Mouse (Mus musculus) lung, embryonic 16.5 days (tissue): Measurements from ENCODE around the gene Habp4. TPM values are rescaled to one million over a fixed set of nuclear protein-coding genes. Genes with fewer than 3 reads are reported as not detected.

Experiments
- ATAC-seq: fragments of 200-750 bp; cut with Nextera tagmentation; 2 replicates; pipeline ENCODE4 v1.8.0; 2017; ENCODE audit warnings: low read depth, mild to moderate bottlenecking, moderate library complexity
- H3K27ac ChIP-seq: fragments of 300-500 bp; sonication (generic); 2 replicates; pipeline ENCODE4 v1.5.1; 2014; ENCODE audit warnings: mild to moderate bottlenecking, control low read depth, low read length
- H3K27me3 ChIP-seq: fragments of 300-500 bp; sonication (generic); 2 replicates; pipeline ENCODE4 v1.6.1; 2014; ENCODE audit warnings: low read depth, low read length, mixed read lengths; ENCODE audit not compliant: control insufficient read depth, insufficient read depth
- H3K36me3 ChIP-seq: fragments of 300-500 bp; sonication (generic); 2 replicates; pipeline ENCODE4 v1.6.1; 2014; ENCODE audit warnings: low read length; ENCODE audit not compliant: control insufficient read depth, insufficient read depth
- H3K4me1 ChIP-seq: fragments of 300-500 bp; sonication (generic); replicated peaks from 2 replicates; pipeline ENCODE4 v1.6.1; 2014; ENCODE audit warnings: low read length, mixed read lengths; ENCODE audit not compliant: control insufficient read depth, insufficient read depth
- H3K4me2 ChIP-seq: fragments of 300-500 bp; sonication (generic); 2 replicates; pipeline ENCODE4 v1.6.1; 2014; ENCODE audit warnings: low read depth, low read length, control low read depth
- H3K4me3 ChIP-seq: fragments of 300-500 bp; sonication (generic); 2 replicates; pipeline ENCODE4 v1.5.1; 2014; ENCODE audit warnings: mild to moderate bottlenecking, low read length, control low read depth
- H3K9ac ChIP-seq: fragments of 300-500 bp; sonication (generic); 2 replicates; pipeline ENCODE4 v1.6.1; 2014; ENCODE audit warnings: low read length, control low read depth
- H3K9me3 ChIP-seq: fragments of 300-500 bp; sonication (generic); 2 replicates; pipeline ENCODE4 v1.6.1; 2016; ENCODE audit warnings: low read length; ENCODE audit not compliant: control insufficient read depth
- WGBS: fragments of 180-500 bp; shearing (Covaris S2); extraction: QIAGEN DNeasy Blood & Tissue Kit; methylation state at CpG from one replicate; pipeline ENCODE4 v1.1.7; 2014; 5-methylcytosine and 5-hydroxymethylcytosine counted together
- polyA plus RNA-seq: library from polyadenylated mRNA; unstranded; fragments of >200 nt; fragmentation: Nextera tagmentation; extraction: Ambion mirVana; gene quantifications from 2 replicates; pipeline ENCODE4 v1.2.1, GENCODE M21; 2015

The Habp4 gene
- polyA plus RNA-seq, 1 experiment from 2014 or later = 18.0 TPM

DNA sequence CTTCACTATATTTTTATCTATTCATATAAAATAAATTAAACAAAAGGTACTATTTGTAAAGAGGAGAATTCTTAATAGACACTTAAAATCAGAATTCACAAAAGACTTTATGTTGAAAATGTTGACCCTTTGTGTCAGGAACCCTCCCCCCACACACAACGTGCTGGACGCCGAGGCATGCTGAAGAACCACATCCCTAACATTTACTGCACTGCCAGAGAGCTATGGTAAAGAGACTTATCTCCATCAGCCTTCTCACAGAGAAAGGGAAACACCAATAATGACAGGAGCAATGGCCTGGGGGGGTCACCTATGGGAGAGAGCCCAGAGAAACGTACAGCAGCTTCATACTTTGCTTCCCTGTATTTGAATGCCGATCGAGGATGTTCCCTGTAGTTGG is 46.5 kb downstream of the Habp4 start:
- Histone ChIP-seq H3K27me3 (no peaks in the 10 kb centered on the region), H3K4me1 (no peaks in the 10 kb centered on the region), H3K27ac (no peak overlapping the region), H3K9me3 (no peaks in the 10 kb centered on the region), H3K9ac (no peak overlapping the region), H3K4me3 (no peak overlapping the region), H3K36me3 (no peaks in the 10 kb centered on the region), H3K4me2 (no peak overlapping the region)
- 81% methylated on average over 6 of the region's 6 CpGs for WGBS
- ATAC-seq = no peak

DNA sequence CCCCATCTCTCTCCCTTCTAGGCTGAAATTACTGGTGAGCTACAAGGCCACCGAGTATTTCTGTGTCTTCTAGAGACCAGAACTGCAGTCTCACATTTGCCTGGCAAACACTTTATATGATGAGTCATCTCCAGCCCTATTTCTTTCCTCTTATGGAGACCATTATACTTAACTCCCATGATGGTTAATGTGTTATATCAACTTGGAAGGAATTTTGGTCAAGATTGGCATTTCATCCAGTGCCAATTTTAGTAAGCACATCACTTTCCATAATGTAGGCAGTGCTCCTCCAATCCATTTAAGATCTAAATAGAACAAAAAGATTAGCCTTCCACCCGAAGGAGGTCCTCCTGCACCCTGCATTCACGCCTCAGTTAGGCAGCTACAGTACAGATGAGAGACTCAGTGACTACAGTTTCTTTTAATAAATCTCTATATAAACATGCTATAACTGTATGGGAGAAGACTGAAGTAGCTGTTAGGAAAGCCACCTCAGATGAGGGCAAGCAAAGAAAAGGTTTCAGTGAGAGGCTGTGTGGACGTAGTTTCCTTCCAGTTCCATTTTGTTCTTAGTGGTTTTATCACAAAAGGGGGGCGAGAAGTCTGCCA is 50.5 kb downstream of the Habp4 start:
- WGBS = 75% methylated on average over 5 of the region's 5 CpGs
- Histone ChIP-seq H3K4me1 (no peaks in the 10 kb centered on the region), H3K9ac (no peak overlapping the region), H3K9me3 (no peaks in the 10 kb centered on the region), H3K4me2 (no peak overlapping the region), H3K4me3 (no peak overlapping the region), H3K36me3 (no peaks in the 10 kb centered on the region), H3K27me3 (no peaks in the 10 kb centered on the region), H3K27ac (no peak overlapping the region)
- no peak for ATAC-seq

GRCm38 (mm10) chr13:64214891-64215290 is 53.3 kb downstream of the Habp4 start:
- ATAC-seq = no peak
- H3K9ac ChIP-seq = no peak overlapping the region
- no peaks in the 10 kb centered on the region for H3K9me3 ChIP-seq
- no peaks in the 10 kb centered on the region for H3K4me1 ChIP-seq
- H3K4me2 ChIP-seq = no peak overlapping the region
- WGBS = 87% methylated on average over 5 of the region's 5 CpGs
- no peak overlapping the region for H3K4me3 ChIP-seq
- H3K27me3 ChIP-seq = no peaks in the 10 kb centered on the region
- no peaks in the 10 kb centered on the region for H3K36me3 ChIP-seq
- no peak overlapping the region for H3K27ac ChIP-seq

GRCm38 (mm10) chr13:64225738-64226137 is 64.1 kb downstream of the Habp4 start:
- 41% methylated on average over 3 of the region's 3 CpGs for WGBS
- Histone ChIP-seq H3K36me3 (no peaks in the 10 kb centered on the region), H3K4me3 (no peak overlapping the region), H3K4me2 (no peak overlapping the region), H3K4me1 (no peaks in the 10 kb centered on the region), H3K9me3 (no peaks in the 10 kb centered on the region), H3K27ac (no peak overlapping the region), H3K9ac (no peak overlapping the region), H3K27me3 (no peaks in the 10 kb centered on the region)
- ATAC-seq = no peak

DNA sequence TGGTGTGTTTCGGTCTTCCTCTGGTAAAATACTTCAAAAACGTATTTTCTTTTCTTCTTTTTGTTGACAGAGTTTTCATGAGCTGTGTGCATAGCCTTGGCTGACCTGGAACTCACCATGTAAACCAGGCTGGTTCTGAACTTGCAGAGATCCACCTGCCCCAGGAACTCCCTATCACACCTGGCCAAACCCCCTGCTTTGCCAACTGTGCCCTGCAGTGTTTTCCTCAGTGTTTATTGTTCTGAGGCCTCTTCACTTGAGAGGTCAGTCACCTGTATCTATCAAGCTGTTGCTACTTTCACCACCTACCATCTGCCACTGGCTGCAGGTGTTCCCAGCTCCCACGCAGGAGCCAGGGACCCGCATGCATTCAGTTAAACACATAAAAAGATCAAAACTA is 65.1 kb downstream of the Habp4 start:
- Histone ChIP-seq H3K27me3 (no peaks in the 10 kb centered on the region), H3K27ac (no peak overlapping the region), H3K4me2 (no peak overlapping the region), H3K36me3 (no peaks in the 10 kb centered on the region), H3K9me3 (no peaks in the 10 kb centered on the region), H3K4me3 (no peak overlapping the region), H3K9ac (no peak overlapping the region), H3K4me1 (no peaks in the 10 kb centered on the region)
- WGBS = 73% methylated on average over 4 of the region's 4 CpGs
- no peak for ATAC-seq

- Histone ChIP-seq H3K9ac (no peak overlapping the region), H3K9me3 (no peaks in the 10 kb centered on the region), H3K36me3 (no peaks in the 10 kb centered on the region), H3K4me3 (no peak overlapping the region), H3K27me3 (no peaks in the 10 kb centered on the region), H3K4me2 (no peak overlapping the region), H3K4me1 (no peaks in the 10 kb centered on the region), H3K27ac (no peak overlapping the region)
- WGBS = 64% methylated on average over 4 of the region's 4 CpGs
- no peak for ATAC-seq
These were observed 71.5 kb downstream of the Habp4 start for GRCm38 (mm10) chr13:64233139-64233538.

GRCm38 (mm10) chr13:64235062-64235715 is 73.6 kb downstream of the Habp4 start:
- Histone ChIP-seq H3K4me3 (no peak overlapping the region), H3K4me1 (no peaks in the 10 kb centered on the region), H3K9me3 (no peaks in the 10 kb centered on the region), H3K27ac (no peak overlapping the region), H3K4me2 (no peak overlapping the region), H3K36me3 (no peaks in the 10 kb centered on the region), H3K9ac (no peak overlapping the region), H3K27me3 (no peaks in the 10 kb centered on the region)
- WGBS = 51% methylated on average over 4 of the region's 4 CpGs
- no peak for ATAC-seq

- no peak overlapping the region for H3K27ac ChIP-seq
- no peak for ATAC-seq
- WGBS = 68% methylated on average over 3 of the region's 3 CpGs
- no peak overlapping the region for H3K9ac ChIP-seq
- no peaks in the 10 kb centered on the region for H3K9me3 ChIP-seq
- no peaks in the 10 kb centered on the region for H3K27me3 ChIP-seq
- H3K4me1 ChIP-seq = no peaks in the 10 kb centered on the region
- no peak overlapping the region for H3K4me3 ChIP-seq
- H3K4me2 ChIP-seq = no peak overlapping the region
- no peaks in the 10 kb centered on the region for H3K36me3 ChIP-seq
These were observed 74.2 kb downstream of the Habp4 start for GRCm38 (mm10) chr13:64235777-64236176.
